Mouse (Mus musculus): ENCODE results near the gene Xndc1. TPM values are rescaled to one million over a fixed set of nuclear protein-coding genes. Genes with fewer than 3 reads are reported as not detected.
"Not testable (repeated sequence)": the region's sequence is repeated elsewhere in the genome, so short reads cannot be mapped to it uniquely, and the experiment has no call there.

Xndc1 gene
- polyA plus RNA-seq (2015; fragmentation: Nextera tagmentation; extraction: Ambion mirVana): 45.4 and 47.8 TPM in 2 replicates

GRCm38 (mm10) chr7:102065046-102065891, at the start of gene Xndc1, which contains the start of the genes Rnf121 and Xntrpc:
Gene Xndc1, plus strand, starts transcription at chr7:102065511.
Gene Rnf121, minus strand, starts transcription at chr7:102065469.
Gene Xntrpc, plus strand, starts transcription at chr7:102065713.
- 0 out of 2 replicates have a peak, but pooled peaks cover 16% of the 10 kb centered on the region for H3K36me3 ChIP-seq
- H3K27me3 ChIP-seq: no peaks in the 10 kb centered on the region
- under 1% methylated on average over 56 of the region's 56 CpGs for WGBS
- peaks cover 23% of the 10 kb centered on the region for H3K4me1 ChIP-seq
- peak within 1 kb of the TSS; percentile 74 for H3K4me3 ChIP-seq
- H3K4me2 ChIP-seq: peak within 1 kb of the TSS; percentile 77
- H3K9me3 ChIP-seq: no peaks in the 10 kb centered on the region
- H3K9ac ChIP-seq: peak within 1 kb of the TSS; percentile 81
- peak within 1 kb of the TSS; percentile 88 for H3K27ac ChIP-seq
- ATAC-seq (ENCODE audit: insufficient number of reproducible peaks, insufficient read depth, low FRiP score, low TSS enrichment, low read depth): peak; percentile 98

- Histone ChIP-seq H3K9ac (no peak overlapping the region), H3K9me3 (no peaks in the 10 kb centered on the region), H3K4me2 (no peak overlapping the region), H3K4me3 (no peak overlapping the region), H3K27ac (no peak overlapping the region), H3K27me3 (no peaks in the 10 kb centered on the region), H3K36me3 (peaks cover 96% of the 10 kb centered on the region), H3K4me1 (no peaks in the 10 kb centered on the region)
- no peak for ATAC-seq (ENCODE audit: insufficient number of reproducible peaks, insufficient read depth, low FRiP score, low TSS enrichment, low read depth)
- 86% methylated on average over 4 of the region's 4 CpGs for WGBS
Measured at GRCm38 (mm10) chr7:102016936-102017335, 48.4 kb upstream of the Xndc1 start.

GRCm38 (mm10) chr7:102017452-102017851, 47.9 kb upstream of the Xndc1 start:
- H3K4me2 ChIP-seq: no peak overlapping the region
- no peaks in the 10 kb centered on the region for H3K9me3 ChIP-seq
- no peaks in the 10 kb centered on the region for H3K27me3 ChIP-seq
- no peak overlapping the region for H3K4me3 ChIP-seq
- no peak overlapping the region for H3K27ac ChIP-seq
- no peak overlapping the region for H3K9ac ChIP-seq
- ATAC-seq (ENCODE audit: insufficient number of reproducible peaks, insufficient read depth, low FRiP score, low TSS enrichment, low read depth): no peak
- H3K36me3 ChIP-seq: peaks cover 96% of the 10 kb centered on the region
- no peaks in the 10 kb centered on the region for H3K4me1 ChIP-seq
- 82% methylated on average over 5 of the region's 5 CpGs for WGBS

GRCm38 (mm10) chr7:102018034-102018433, 47.3 kb upstream of the Xndc1 start:
- H3K9me3 ChIP-seq: no peaks in the 10 kb centered on the region
- no peaks in the 10 kb centered on the region for H3K27me3 ChIP-seq
- H3K9ac ChIP-seq: no peak overlapping the region
- 83% methylated on average over 7 of the region's 7 CpGs for WGBS
- no peaks in the 10 kb centered on the region for H3K4me1 ChIP-seq
- H3K4me3 ChIP-seq: no peak overlapping the region
- no peak for ATAC-seq (ENCODE audit: insufficient number of reproducible peaks, insufficient read depth, low FRiP score, low TSS enrichment, low read depth)
- H3K4me2 ChIP-seq: no peak overlapping the region
- peaks cover 96% of the 10 kb centered on the region for H3K36me3 ChIP-seq
- H3K27ac ChIP-seq: no peak overlapping the region

DNA sequence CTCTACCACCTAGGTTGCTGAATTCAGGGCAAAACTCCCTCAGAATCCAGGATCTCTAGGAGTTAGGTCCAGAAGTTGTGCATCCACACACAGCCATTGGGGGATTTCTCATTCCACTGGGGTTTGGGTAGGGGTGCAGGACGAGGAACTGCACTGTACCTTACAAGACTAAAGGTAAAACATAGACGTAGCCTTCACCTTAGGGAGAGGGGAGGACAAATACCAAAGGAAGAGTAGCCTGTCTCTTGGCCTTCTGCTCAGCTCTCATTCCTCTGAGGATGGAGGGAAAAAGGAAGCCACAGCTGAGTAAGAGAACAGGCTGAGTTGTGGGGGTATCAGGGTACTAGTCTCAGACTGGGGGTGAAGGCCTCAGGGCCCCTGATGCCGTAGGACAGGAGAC, 46.7 kb upstream of the Xndc1 start, which contains the start of gene Il18bp:
Il18bp (minus strand) TSS at position 101 of the 400 bp plus-strand sequence.
- no peaks in the 10 kb centered on the region for H3K4me1 ChIP-seq
- peaks cover 96% of the 10 kb centered on the region for H3K36me3 ChIP-seq
- no peak within 1 kb of the TSS for H3K9ac ChIP-seq
- 80% methylated on average over 3 of the region's 3 CpGs for WGBS
- H3K27me3 ChIP-seq: no peaks in the 10 kb centered on the region
- H3K9me3 ChIP-seq: no peaks in the 10 kb centered on the region
- no peak for ATAC-seq (ENCODE audit: insufficient number of reproducible peaks, insufficient read depth, low FRiP score, low TSS enrichment, low read depth)
- H3K4me2 ChIP-seq: no peak within 1 kb of the TSS
- H3K27ac ChIP-seq: no peak within 1 kb of the TSS
- H3K4me3 ChIP-seq: no peak within 1 kb of the TSS

DNA sequence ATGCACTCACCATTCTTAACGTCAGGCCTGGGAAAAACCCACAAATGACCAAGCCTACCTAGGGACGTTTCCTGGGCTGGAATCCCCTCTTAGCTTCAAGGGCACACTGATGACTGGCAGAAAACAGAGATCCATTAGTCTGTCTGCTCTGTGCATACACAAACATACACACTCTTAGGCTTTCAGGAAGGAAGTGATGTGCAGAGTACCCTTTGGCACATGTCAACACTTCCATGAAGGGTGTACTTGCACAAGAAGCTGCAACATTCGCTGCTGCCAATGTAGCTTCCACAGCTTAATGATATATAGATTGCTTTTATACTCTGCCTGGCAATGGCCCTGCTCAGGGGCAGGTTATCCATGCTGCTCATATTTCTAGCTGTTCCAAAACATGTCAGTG, 45.9 kb upstream of the Xndc1 start:
- no peak overlapping the region for H3K4me2 ChIP-seq

DNA sequence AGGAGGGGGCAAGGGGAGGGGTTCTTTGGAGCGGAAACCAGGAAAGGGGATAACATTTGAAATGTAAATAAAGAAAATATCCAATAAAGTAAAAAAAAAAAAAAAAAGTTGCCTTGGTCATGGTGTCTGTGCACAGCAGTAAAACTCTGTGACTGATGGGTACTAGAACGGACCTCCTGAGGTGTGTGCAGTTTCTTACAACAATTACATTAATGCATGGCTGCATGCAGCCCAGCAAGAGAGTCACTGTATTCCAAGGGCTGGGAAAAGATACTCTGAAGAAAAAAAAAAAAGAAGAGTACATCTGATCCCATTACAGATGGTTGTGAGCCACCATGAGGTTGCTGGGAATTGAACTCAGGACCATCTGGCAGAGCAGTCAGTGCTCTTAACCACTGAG, 44.4 kb upstream of the Xndc1 start:
- H3K36me3 ChIP-seq: peaks cover 87% of the 10 kb centered on the region
- not testable (repeated sequence) for H3K9me3 ChIP-seq; H3K27me3 ChIP-seq; H3K4me3 ChIP-seq; H3K4me2 ChIP-seq; H3K9ac ChIP-seq; H3K27ac ChIP-seq; ATAC-seq (ENCODE audit: insufficient number of reproducible peaks, insufficient read depth, low FRiP score, low TSS enrichment, low read depth); H3K4me1 ChIP-seq
- 86% methylated on average over 2 of the region's 2 CpGs for WGBS

More for the DNA sequence above, 45.9 kb upstream of the Xndc1 start:
- no peaks in the 10 kb centered on the region for H3K9me3 ChIP-seq
- no peaks in the 10 kb centered on the region for H3K27me3 ChIP-seq
- no peak overlapping the region for H3K9ac ChIP-seq
- ATAC-seq (ENCODE audit: insufficient number of reproducible peaks, insufficient read depth, low FRiP score, low TSS enrichment, low read depth): no peak
- 77% methylated on average over 3 of the region's 3 CpGs for WGBS
- H3K4me1 ChIP-seq: no peaks in the 10 kb centered on the region
- no peak overlapping the region for H3K4me3 ChIP-seq
- peaks cover 94% of the 10 kb centered on the region for H3K36me3 ChIP-seq
- no peak overlapping the region for H3K27ac ChIP-seq

DNA sequence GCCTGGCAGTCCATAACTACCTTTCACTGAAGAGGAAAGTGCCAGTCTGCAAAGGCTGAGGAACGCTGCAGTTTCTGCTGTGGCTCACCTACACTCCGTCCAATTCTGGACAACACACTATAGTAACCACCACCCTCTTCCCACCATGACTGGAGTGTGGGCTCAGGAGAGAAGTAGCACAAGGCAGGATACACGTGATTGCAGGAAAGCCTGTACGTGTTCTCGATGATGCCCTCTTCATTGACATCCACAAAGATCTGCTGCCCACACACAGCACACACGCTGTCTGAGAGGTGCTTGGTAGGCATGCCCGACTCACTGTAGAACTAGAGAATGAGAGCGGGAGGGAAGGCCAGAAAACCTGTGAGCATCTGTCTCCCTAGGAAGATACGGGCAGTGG, 41.5 kb upstream of the Xndc1 start:
- Histone ChIP-seq H3K27ac (no peak overlapping the region), H3K4me1 (no peaks in the 10 kb centered on the region), H3K27me3 (no peaks in the 10 kb centered on the region), H3K4me2 (no peak overlapping the region), H3K36me3 (peaks cover 79% of the 10 kb centered on the region), H3K4me3 (no peak overlapping the region), H3K9ac (no peak overlapping the region), H3K9me3 (no peaks in the 10 kb centered on the region)
- WGBS: 96% methylated on average over 9 of the region's 9 CpGs
- no peak for ATAC-seq (ENCODE audit: insufficient number of reproducible peaks, insufficient read depth, low FRiP score, low TSS enrichment, low read depth)

GRCm38 (mm10) chr7:102025187-102026119, 39.9 kb upstream of the Xndc1 start:
- no peak for ATAC-seq (ENCODE audit: insufficient number of reproducible peaks, insufficient read depth, low FRiP score, low TSS enrichment, low read depth)
- no peaks in the 10 kb centered on the region for H3K9me3 ChIP-seq
- no peaks in the 10 kb centered on the region for H3K4me1 ChIP-seq
- no peak overlapping the region for H3K27ac ChIP-seq
- H3K27me3 ChIP-seq: no peaks in the 10 kb centered on the region
- no peak overlapping the region for H3K4me2 ChIP-seq
- 72% methylated on average over 2 of the region's 2 CpGs for WGBS
- H3K4me3 ChIP-seq: no peak overlapping the region
- no peak overlapping the region for H3K9ac ChIP-seq
- H3K36me3 ChIP-seq: peaks cover 77% of the 10 kb centered on the region

GRCm38 (mm10) chr7:102034904-102035303, 30.4 kb upstream of the Xndc1 start:
- no peaks in the 10 kb centered on the region for H3K4me1 ChIP-seq
- no peaks in the 10 kb centered on the region for H3K27me3 ChIP-seq
- peaks cover 98% of the 10 kb centered on the region for H3K36me3 ChIP-seq
- no peak overlapping the region for H3K4me2 ChIP-seq
- H3K9ac ChIP-seq: no peak overlapping the region
- H3K9me3 ChIP-seq: no peaks in the 10 kb centered on the region
- no peak overlapping the region for H3K27ac ChIP-seq
- no peak for ATAC-seq (ENCODE audit: insufficient number of reproducible peaks, insufficient read depth, low FRiP score, low TSS enrichment, low read depth)
- WGBS: 88% methylated on average over 1 of the region's 1 CpGs
- no peak overlapping the region for H3K4me3 ChIP-seq

- Histone ChIP-seq H3K27ac (no peak overlapping the region), H3K4me2 (no peak overlapping the region), H3K4me3 (no peak overlapping the region), H3K27me3 (no peaks in the 10 kb centered on the region), H3K4me1 (no peaks in the 10 kb centered on the region), H3K9me3 (no peaks in the 10 kb centered on the region), H3K36me3 (peaks cover 99% of the 10 kb centered on the region), H3K9ac (no peak overlapping the region)
- 89% methylated on average over 2 of the region's 2 CpGs for WGBS
- no peak for ATAC-seq (ENCODE audit: insufficient number of reproducible peaks, insufficient read depth, low FRiP score, low TSS enrichment, low read depth)
Measured at GRCm38 (mm10) chr7:102035534-102035933, 29.8 kb upstream of the Xndc1 start.

Data from embryonic facial prominence, embryonic 13.5 days (tissue).